Mouse (Mus musculus) bone marrow, adult 2 months (tissue): ENCODE results near the gene Lsm12. TPM values are rescaled to one million over a fixed set of nuclear protein-coding genes. Genes with fewer than 3 reads are reported as not detected.

Source experiments
- H3K27ac ChIP-seq: fragments of 200-500 bp; 2 replicates; pipeline ENCODE4 v1.5.1; 2012; ENCODE audit warnings: low read depth, mild to moderate bottlenecking, control low read depth, inconsistent platforms, low read length; ENCODE audit not compliant: control insufficient read depth, poor library complexity, insufficient read depth
- H3K4me1 ChIP-seq: fragments of 200-500 bp; 2 replicates; pipeline ENCODE4 v1.6.1; 2011; ENCODE audit warnings: low read length; ENCODE audit not compliant: control insufficient read depth, insufficient read depth
- H3K4me3 ChIP-seq: fragments of 200-500 bp; replicated peaks from 2 replicates; pipeline ENCODE3; 2011; ENCODE audit warnings: mild to moderate bottlenecking, low read depth, low read length, control low read depth; ENCODE audit not compliant: control insufficient read depth
- CTCF ChIP-seq: fragments of 200-500 bp; IDR thresholded peaks from 2 replicates; pipeline ENCODE4 v1.5.1; 2011; ENCODE audit warnings: low read length, control low read depth; ENCODE audit not compliant: control insufficient read depth, insufficient read depth
- POLR2A ChIP-seq: fragments of 200-500 bp; IDR thresholded peaks from 2 replicates; pipeline ENCODE4 v1.6.1; 2011; ENCODE audit warnings: low read depth, mild to moderate bottlenecking, control low read depth, low read length, borderline replicate concordance; ENCODE audit not compliant: control insufficient read depth
- WGBS: fragments of 180-500 bp; shearing (Covaris S2); methylation state at CpG from one replicate; pipeline ENCODE4 v1.1.7; 2018; 5-methylcytosine and 5-hydroxymethylcytosine counted together
- polyA plus RNA-seq: library from polyadenylated mRNA; stranded (reverse); fragments of >200 nt; gene quantifications from 2 replicates; pipeline ENCODE4 v1.2.4, GENCODE M21; 2011; ENCODE audit warnings: low replicate concordance; ENCODE audit not compliant: missing spikeins, insufficient read depth, insufficient read length

Lsm12 gene
- polyA plus RNA-seq = 40.1 and 43.4 TPM in 2 replicates

GRCm38 (mm10) chr11:102184646-102185495 is at the start of gene Lsm12:
TSS of gene Lsm12 (minus strand) at chr11:102185296.
- WGBS = under 1% methylated on average over 70 of the region's 70 CpGs
- H3K4me1 ChIP-seq = no peaks in the 10 kb centered on the region; the same call in 1 of the 2 replicates

GRCm38 (mm10) chr11:102230006-102230741 is 45.1 kb upstream of the Lsm12 start, which contains the start of gene Hdac5:
TSS of gene Hdac5 (minus strand) at chr11:102230166.
- 1% methylated on average over 48 of the region's 49 CpGs for WGBS
- Histone ChIP-seq H3K27ac (peak within 1 kb of the TSS; percentile 94), H3K4me3 (peak within 1 kb of the TSS; percentile 84), H3K4me1 (no peaks in the 10 kb centered on the region; the same call in 1 of the 2 replicates)
- TF ChIP-seq POLR2A = peak; percentile 79; the same call in 1 of the 2 replicates
- TF ChIP-seq CTCF = 0 out of 2 replicates have a peak, but pooled peaks have one; percentile 13

More at GRCm38 (mm10) chr11:102184646-102185495, at the start of gene Lsm12:
- H3K27ac ChIP-seq = peak within 1 kb of the TSS; percentile 89
- peak within 1 kb of the TSS; percentile 93 for H3K4me3 ChIP-seq
- TF ChIP-seq POLR2A = peak; percentile 71; the same call in 1 of the 2 replicates
- TF ChIP-seq CTCF = no peak

- Histone ChIP-seq H3K4me1 (no peaks in the 10 kb centered on the region; the same call in 1 of the 2 replicates), H3K4me3 (peak overlapping the region; percentile 84), H3K27ac (peak overlapping the region; percentile 94)
- under 1% methylated on average over 47 of the region's 47 CpGs for WGBS
- no peak for TF ChIP-seq POLR2A
- no peak for TF ChIP-seq CTCF
Measured at GRCm38 (mm10) chr11:102229331-102229953, 44.3 kb upstream of the Lsm12 start.

GRCm38 (mm10) chr11:102228646-102229268 is 43.7 kb upstream of the Lsm12 start:
- Histone ChIP-seq H3K4me3 (peak overlapping the region; percentile 84), H3K27ac (no peak overlapping the region), H3K4me1 (no peaks in the 10 kb centered on the region; the same call in 1 of the 2 replicates)
- 17% methylated on average over 7 of the region's 7 CpGs for WGBS
- TF ChIP-seq CTCF = no peak
- TF ChIP-seq POLR2A = no peak

GRCm38 (mm10) chr11:102228191-102228545 is 43.1 kb upstream of the Lsm12 start:
- 52% methylated on average over 9 of the region's 9 CpGs for WGBS
- Histone ChIP-seq H3K27ac (no peak overlapping the region), H3K4me1 (no peaks in the 10 kb centered on the region; the same call in 1 of the 2 replicates), H3K4me3 (no peak overlapping the region)
- TF ChIP-seq POLR2A (no peak), CTCF (no peak)

GRCm38 (mm10) chr11:102227270-102228190 is 42.4 kb upstream of the Lsm12 start:
- WGBS = 76% methylated on average over 12 of the region's 12 CpGs
- Histone ChIP-seq H3K4me3 (no peak overlapping the region), H3K27ac (no peak overlapping the region), H3K4me1 (no peaks in the 10 kb centered on the region; the same call in 1 of the 2 replicates)
- TF ChIP-seq CTCF = no peak
